Mouse (Mus musculus): ENCODE data around the gene Ager. TPM values are rescaled to one million over a fixed set of nuclear protein-coding genes. Genes with fewer than 3 reads are reported as not detected.

Gene Ager
- total RNA-seq, 2 experiments from 2014 or later, result 0.26 TPM; not detected in 1

DNA sequence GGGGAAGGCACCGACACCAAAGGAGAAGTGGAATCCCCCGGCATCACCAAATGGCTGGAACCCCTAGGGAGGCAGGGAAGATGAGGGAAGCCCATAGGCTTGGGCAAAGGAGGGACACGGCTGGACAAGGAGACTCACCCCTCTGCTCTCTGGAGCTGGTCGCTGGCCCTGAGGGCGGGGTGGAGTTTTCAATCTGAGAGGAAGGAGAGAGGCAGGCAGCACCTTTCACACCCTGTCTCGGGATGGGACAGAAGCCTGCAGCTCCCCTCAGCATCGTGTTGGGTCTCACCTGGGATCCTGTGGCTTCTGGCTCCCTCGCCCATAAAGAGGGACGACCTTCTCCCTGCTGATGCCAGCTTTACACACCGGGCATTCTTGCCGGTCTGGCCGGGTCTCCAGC is 4.1 kb downstream of the Ager start:
- no peak for ATAC-seq (replicated peaks; ENCODE audit: low FRiP score, poor library complexity, severe bottlenecking)

DNA sequence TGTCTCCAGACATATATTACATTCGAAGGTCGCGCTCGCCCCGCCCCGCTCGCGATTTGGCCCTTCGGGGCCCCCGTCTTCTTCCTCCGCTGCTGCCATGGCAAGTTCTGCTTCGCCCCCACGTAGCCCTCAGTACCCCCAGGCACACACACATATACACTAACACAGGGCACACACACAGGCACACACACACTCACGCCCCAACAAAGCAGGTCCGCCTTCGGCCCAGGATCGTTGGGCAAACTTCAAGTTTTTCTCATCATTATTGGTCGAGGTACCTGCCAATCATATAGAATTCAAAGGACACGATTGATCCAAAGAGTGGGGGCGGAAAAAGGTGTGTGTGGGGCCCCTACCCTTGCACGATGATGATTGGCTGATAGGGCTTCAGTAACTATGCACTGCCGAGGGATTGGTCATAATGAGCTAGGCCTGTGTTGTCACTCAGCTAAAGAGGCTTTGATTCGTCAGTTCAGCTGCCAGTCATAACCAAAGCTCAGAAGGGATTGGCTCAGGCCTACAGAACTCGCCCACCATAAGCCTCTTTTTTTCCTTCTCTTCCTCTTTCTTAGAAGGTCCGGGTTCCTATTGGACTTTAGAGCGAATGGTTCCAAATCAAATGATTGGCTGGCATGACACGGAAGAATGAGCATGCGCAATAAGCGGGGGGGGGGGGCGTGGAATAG is 5.9 kb downstream of the Ager start, which contains the start of gene Rnf5:
Rnf5 (minus strand) TSS at position 316 of the 686 bp plus-strand sequence.
- ATAC-seq (replicated peaks; ENCODE audit: low FRiP score, poor library complexity, severe bottlenecking), result peak; percentile 79

DNA sequence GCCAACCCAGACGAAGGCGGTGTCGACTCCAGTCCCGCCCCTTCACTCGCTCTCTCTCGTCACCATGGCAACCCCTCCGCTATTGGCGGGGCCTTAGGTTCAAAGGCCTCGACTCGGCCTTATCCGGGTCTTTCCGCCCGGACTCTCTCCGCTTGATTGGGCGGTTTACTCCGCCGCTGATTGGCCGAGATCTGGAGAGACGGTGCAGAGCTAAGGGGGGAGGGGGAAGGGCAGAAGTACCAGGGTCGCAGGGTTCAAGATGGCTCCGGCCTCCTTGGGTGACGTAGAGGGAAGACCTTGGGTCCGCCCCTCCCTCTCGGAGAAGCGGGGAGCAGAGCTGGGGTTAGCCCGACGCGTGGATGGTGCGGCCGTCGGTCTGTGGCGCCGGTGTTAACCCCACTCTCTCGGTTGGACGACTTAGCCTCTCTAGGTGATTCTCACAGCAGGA is 6.4 kb downstream of the Ager start, which contains the start of gene Agpat1:
Agpat1 (plus strand) TSS at position 202 of the 448 bp plus-strand sequence.
- ATAC-seq (replicated peaks; ENCODE audit: low FRiP score, poor library complexity, severe bottlenecking), result peak; percentile 55; the same call in 1 of the 2 replicates

- no peak for ATAC-seq (replicated peaks; ENCODE audit: low FRiP score, poor library complexity, severe bottlenecking)
These were observed 7.0 kb downstream of the Ager start for GRCm38 (mm10) chr17:34604511-34605237.

DNA sequence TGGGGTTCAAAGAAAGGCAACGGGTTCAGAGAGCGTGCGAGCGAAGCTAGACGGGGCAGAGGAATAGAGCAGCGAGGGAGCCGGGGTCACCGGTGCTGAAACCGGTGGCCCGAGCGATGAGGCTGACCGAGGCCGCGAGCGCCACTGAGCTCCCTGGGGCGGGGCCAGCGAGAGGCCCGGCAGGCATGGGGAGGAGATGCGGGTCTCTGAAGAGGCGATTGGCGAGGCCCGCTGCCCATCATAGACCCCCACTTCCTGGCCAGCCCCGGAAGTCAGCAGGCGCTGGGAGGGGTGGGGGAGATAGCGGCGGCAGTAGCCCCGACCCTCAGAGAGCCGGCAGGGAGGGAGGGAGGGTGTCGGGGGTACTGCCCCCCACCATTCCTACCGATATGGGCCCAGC is 7.9 kb downstream of the Ager start:
- ATAC-seq (replicated peaks; ENCODE audit: low FRiP score, poor library complexity, severe bottlenecking), result peak; percentile 50

GRCm38 (mm10) chr17:34606186-34607039 is 8.8 kb downstream of the Ager start:
- ATAC-seq (replicated peaks; ENCODE audit: low FRiP score, poor library complexity, severe bottlenecking), result no peak

GRCm38 (mm10) chr17:34607997-34608396 is 10.3 kb downstream of the Ager start:
- ATAC-seq (replicated peaks; ENCODE audit: low FRiP score, poor library complexity, severe bottlenecking), result no peak

DNA sequence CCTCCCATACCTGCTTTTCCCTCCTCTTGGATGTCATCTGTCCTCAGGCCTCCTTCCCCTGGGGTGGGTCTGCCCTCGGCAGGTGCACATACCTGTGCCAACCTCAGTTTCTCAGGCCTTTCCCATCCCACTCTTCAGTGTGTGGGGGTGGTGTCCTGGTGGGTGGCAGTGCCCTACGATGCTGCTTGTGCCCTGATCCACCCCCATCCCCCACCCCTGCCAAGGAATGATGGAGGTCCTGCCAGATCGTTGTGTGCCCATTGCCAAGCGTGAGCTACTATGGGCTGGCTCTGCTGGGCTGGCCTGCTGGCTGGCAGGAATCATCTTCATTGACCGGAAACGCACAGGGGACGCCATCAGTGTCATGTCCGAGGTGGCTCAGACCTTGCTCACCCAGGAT is 13.4 kb downstream of the Ager start:
- no peak for ATAC-seq (replicated peaks; ENCODE audit: low FRiP score, poor library complexity, severe bottlenecking)

DNA sequence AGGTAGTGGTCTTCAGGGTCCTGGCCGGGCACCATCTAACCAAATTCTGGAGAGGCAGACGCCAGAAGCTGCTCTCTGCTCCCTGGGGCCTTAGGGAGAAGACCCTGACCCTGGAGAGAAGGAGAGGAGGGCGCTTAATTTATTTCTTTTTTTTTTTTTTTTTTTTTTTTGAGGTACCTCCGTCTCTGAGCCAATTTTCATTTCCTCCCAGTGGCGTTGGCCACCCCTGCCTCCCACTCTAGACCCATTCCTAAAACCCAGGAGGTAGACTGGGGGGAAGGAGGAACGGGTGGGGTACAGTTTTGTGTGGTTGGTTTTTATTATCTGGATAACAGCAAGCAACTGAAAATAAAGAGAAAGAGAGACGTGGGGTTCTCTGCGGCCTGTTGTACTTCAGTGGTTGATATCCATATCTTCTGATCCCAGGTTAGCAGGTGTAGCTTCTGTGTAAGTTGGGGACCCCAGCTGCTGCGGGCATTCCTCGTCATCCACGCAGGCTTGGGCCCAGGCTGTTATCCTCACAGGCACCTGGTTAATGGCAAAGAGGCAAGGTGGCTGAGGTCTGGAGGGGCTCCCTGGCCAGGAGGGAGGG is 15.5 kb downstream of the Ager start:
- no peak for ATAC-seq (replicated peaks; ENCODE audit: low FRiP score, poor library complexity, severe bottlenecking)

DNA sequence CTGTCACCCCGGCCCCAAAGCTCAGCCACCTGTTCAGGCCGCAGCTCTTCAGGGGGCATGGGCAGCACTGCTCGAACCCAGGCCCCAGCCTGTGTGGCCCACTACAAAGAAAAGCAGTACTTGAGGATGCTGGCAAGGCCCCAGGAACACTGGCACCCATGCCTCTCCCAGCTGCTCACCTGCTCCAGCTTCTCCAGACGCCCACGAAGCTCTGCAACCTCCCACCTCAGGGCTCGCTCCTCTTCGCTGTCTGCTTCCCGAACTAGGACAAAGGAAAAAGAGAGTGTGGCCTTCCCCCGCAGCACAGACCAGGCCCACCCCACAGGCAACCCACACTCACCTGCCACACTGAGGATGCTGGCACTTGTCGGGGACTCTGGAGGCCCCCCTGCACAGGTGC is 16.2 kb downstream of the Ager start:
- ATAC-seq (replicated peaks; ENCODE audit: low FRiP score, poor library complexity, severe bottlenecking), result no peak

- ATAC-seq (replicated peaks; ENCODE audit: low FRiP score, poor library complexity, severe bottlenecking), result no peak
These were observed 18.2 kb downstream of the Ager start, which contains the start of gene Egfl8 for GRCm38 (mm10) chr17:34615871-34616270. TSS of gene Egfl8 (minus strand) at chr17:34615971.

DNA sequence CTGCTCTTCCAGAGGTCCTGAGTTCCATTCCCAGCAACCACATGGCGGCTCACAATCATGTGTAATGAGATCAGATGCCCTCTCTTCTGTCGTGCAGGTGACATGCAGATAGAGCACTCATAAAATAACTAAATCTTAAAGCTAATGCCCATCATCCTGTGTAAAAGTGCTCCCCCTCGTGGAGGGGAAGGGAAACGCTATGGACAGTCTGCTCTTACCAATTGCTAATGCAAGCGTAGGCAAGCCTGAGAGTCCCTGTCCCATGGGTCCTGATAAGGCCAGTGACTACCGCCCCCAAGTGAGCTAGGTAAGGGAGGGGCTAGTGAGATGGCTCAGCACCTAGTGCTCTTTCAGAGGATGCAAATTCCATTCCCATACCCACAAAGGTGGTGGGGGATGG is 21.3 kb downstream of the Ager start:
- peak; percentile 84 for ATAC-seq (replicated peaks; ENCODE audit: low FRiP score, poor library complexity, severe bottlenecking)

GRCm38 (mm10) chr17:34621006-34621405 is 23.3 kb downstream of the Ager start:
- ATAC-seq (replicated peaks; ENCODE audit: low FRiP score, poor library complexity, severe bottlenecking), result no peak

GRCm38 (mm10) chr17:34623161-34623560 is 25.5 kb downstream of the Ager start:
- ATAC-seq (replicated peaks; ENCODE audit: low FRiP score, poor library complexity, severe bottlenecking), result no peak

GRCm38 (mm10) chr17:34624981-34625380 is 27.3 kb downstream of the Ager start:
- no peak for ATAC-seq (replicated peaks; ENCODE audit: low FRiP score, poor library complexity, severe bottlenecking)

DNA sequence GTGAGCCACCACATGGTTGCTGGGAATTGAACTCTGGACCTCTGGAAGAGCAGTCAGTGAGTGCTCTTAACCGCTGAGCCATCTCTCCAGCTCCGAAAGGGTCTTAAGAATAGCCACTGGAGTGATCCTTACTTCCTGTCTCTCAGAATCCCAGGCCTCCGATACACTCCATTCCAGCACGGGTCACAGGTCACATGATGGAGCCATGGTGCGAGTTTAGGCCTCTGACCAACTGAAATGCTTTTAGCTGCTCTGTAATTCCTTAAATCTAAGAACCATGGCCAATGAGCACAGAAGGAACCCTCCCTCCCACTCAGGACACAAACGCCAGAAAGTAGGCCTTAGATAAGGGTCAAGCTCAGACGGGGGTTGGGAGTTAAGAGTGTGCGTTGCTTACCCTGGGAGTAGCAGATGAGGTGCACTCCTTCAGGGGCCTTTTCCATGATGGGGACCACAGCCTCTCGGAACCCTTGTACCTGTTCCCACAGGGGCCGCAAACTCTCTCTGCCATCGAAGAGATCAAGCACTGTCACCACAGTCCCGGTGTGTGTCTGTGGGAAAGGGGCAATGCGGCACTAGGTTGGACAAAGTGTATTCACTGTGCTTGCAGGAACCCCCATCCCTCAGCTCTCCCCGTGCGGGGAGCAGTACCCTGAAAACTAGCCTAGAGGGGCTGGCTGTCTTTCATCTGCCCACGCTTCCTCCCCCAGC is 28.6 kb downstream of the Ager start:
- 0 out of 2 replicates have a peak, but pooled peaks have one; percentile 5 for ATAC-seq (replicated peaks; ENCODE audit: low FRiP score, poor library complexity, severe bottlenecking)

GRCm38 (mm10) chr17:34626773-34627092 is 29.1 kb downstream of the Ager start:
- peak; percentile 45 for ATAC-seq (replicated peaks; ENCODE audit: low FRiP score, poor library complexity, severe bottlenecking)

GRCm38 (mm10) chr17:34627093-34627942 is 29.7 kb downstream of the Ager start:
- peak; percentile 59 for ATAC-seq (replicated peaks; ENCODE audit: low FRiP score, poor library complexity, severe bottlenecking)

All from erythroblast, adult 5-6 weeks (primary cell).